Mouse (Mus musculus) heart, embryonic 15.5 days (tissue): ENCODE measurements at regions not wholly inside any gene's neighbourhood (a gene's known extent, or its start where the extent isn't known, plus 50 kb on each side); places are given as distances from the start of the nearest gene placed in this dataset.

Experiments
- ATAC-seq: fragments of 200-750 bp; cut with Nextera tagmentation; replicated peaks from 2 replicates; pipeline ENCODE4 v1.8.0; 2017; ENCODE audit warnings: low read depth, moderate TSS enrichment; ENCODE audit not compliant: insufficient number of reproducible peaks, insufficient read depth, low FRiP score
- H3K27ac ChIP-seq: fragments of 300-500 bp; sonication (generic); 2 replicates; pipeline ENCODE4 v1.5.1; 2015; ENCODE audit warnings: mild to moderate bottlenecking, inconsistent platforms
- H3K27me3 ChIP-seq: fragments of 300-500 bp; sonication (generic); 2 replicates; pipeline ENCODE4 v1.6.1; 2015; ENCODE audit warnings: inconsistent platforms
- H3K36me3 ChIP-seq: fragments of 300-500 bp; sonication (generic); 2 replicates; pipeline ENCODE4 v1.6.1; 2015; ENCODE audit warnings: mild to moderate bottlenecking, inconsistent platforms
- H3K4me1 ChIP-seq: fragments of 300-500 bp; sonication (generic); replicated peaks from 2 replicates; pipeline ENCODE4 v1.6.1; 2015; ENCODE audit warnings: inconsistent platforms
- H3K4me2 ChIP-seq: fragments of 300-500 bp; sonication (generic); 2 replicates; pipeline ENCODE4 v1.6.1; 2015; ENCODE audit warnings: inconsistent platforms, mild to moderate bottlenecking, moderate library complexity
- H3K4me3 ChIP-seq: fragments of 300-500 bp; sonication (generic); 2 replicates; pipeline ENCODE4 v1.5.1; 2015; ENCODE audit warnings: mild to moderate bottlenecking, inconsistent platforms
- H3K9ac ChIP-seq: fragments of 300-500 bp; sonication (generic); 2 replicates; pipeline ENCODE4 v1.6.1; 2015; ENCODE audit warnings: mild to moderate bottlenecking, inconsistent platforms
- H3K9me3 ChIP-seq: fragments of 300-500 bp; sonication (generic); replicated peaks from 2 replicates; pipeline ENCODE4 v1.6.1; 2016; ENCODE audit warnings: inconsistent platforms
- WGBS: fragments of 180-500 bp; shearing (Covaris S2); methylation state at CpG from one replicate; pipeline ENCODE4 v1.1.7; 2015; ENCODE audit warnings: mixed read lengths; 5-methylcytosine and 5-hydroxymethylcytosine counted together

- H3K27ac ChIP-seq = no peak overlapping the region
- no peaks in the 10 kb centered on the region for H3K9me3 ChIP-seq
- H3K36me3 ChIP-seq = no peaks in the 10 kb centered on the region
- H3K27me3 ChIP-seq = no peaks in the 10 kb centered on the region
- H3K4me2 ChIP-seq = no peak overlapping the region
- H3K4me3 ChIP-seq = no peak overlapping the region
- H3K4me1 ChIP-seq = no peaks in the 10 kb centered on the region
- 79% methylated on average over 1 of the region's 1 CpGs for WGBS
- H3K9ac ChIP-seq = no peak overlapping the region
- no peak for ATAC-seq
Observed at GRCm38 (mm10) chr8:39833251-39833650, 841.6 kb upstream of the Adam24 start.

- no peak overlapping the region for H3K9ac ChIP-seq
- WGBS = 80% methylated on average over 2 of the region's 2 CpGs
- H3K4me2 ChIP-seq = no peak overlapping the region
- no peaks in the 10 kb centered on the region for H3K4me1 ChIP-seq
- no peaks in the 10 kb centered on the region for H3K9me3 ChIP-seq
- no peaks in the 10 kb centered on the region for H3K36me3 ChIP-seq
- no peak overlapping the region for H3K27ac ChIP-seq
- no peaks in the 10 kb centered on the region for H3K27me3 ChIP-seq
- no peak overlapping the region for H3K4me3 ChIP-seq
- ATAC-seq = no peak
Observed at GRCm38 (mm10) chr8:39846854-39847253, 828.0 kb upstream of the Adam24 start.

GRCm38 (mm10) chr8:39862544-39862943 lies 812.3 kb upstream of the Adam24 start:
- no peak for ATAC-seq

GRCm38 (mm10) chr8:39902251-39902650 lies 772.6 kb upstream of the Adam24 start:
- Histone ChIP-seq H3K36me3 (no peaks in the 10 kb centered on the region), H3K4me3 (no peak overlapping the region), H3K27me3 (no peaks in the 10 kb centered on the region), H3K27ac (no peak overlapping the region), H3K4me1 (no peaks in the 10 kb centered on the region), H3K9ac (no peak overlapping the region), H3K9me3 (no peaks in the 10 kb centered on the region), H3K4me2 (no peak overlapping the region)
- 56% methylated on average over 1 of the region's 1 CpGs for WGBS
- ATAC-seq = no peak

More at GRCm38 (mm10) chr8:39862544-39862943, 812.3 kb upstream of the Adam24 start:
- Histone ChIP-seq H3K9ac (no peak overlapping the region), H3K4me3 (no peak overlapping the region), H3K27ac (no peak overlapping the region), H3K27me3 (no peaks in the 10 kb centered on the region), H3K4me2 (no peak overlapping the region), H3K9me3 (no peaks in the 10 kb centered on the region), H3K36me3 (no peaks in the 10 kb centered on the region), H3K4me1 (no peaks in the 10 kb centered on the region)
- 77% methylated on average over 2 of the region's 2 CpGs for WGBS

- 44% methylated on average over 2 of the region's 2 CpGs for WGBS
- Histone ChIP-seq H3K27ac (no peak overlapping the region), H3K9ac (no peak overlapping the region), H3K27me3 (no peaks in the 10 kb centered on the region), H3K9me3 (no peaks in the 10 kb centered on the region), H3K4me3 (no peak overlapping the region), H3K36me3 (no peaks in the 10 kb centered on the region), H3K4me1 (no peaks in the 10 kb centered on the region), H3K4me2 (no peak overlapping the region)
- ATAC-seq = no peak
Observed at GRCm38 (mm10) chr8:39912926-39913325, 762.0 kb upstream of the Adam24 start.

GRCm38 (mm10) chr8:39921336-39921735 lies 753.5 kb upstream of the Adam24 start:
- Histone ChIP-seq H3K4me2 (no peak overlapping the region), H3K9ac (no peak overlapping the region), H3K27me3 (no peaks in the 10 kb centered on the region), H3K9me3 (no peaks in the 10 kb centered on the region), H3K4me1 (no peaks in the 10 kb centered on the region), H3K4me3 (no peak overlapping the region), H3K36me3 (no peaks in the 10 kb centered on the region), H3K27ac (no peak overlapping the region)
- 72% methylated on average over 2 of the region's 2 CpGs for WGBS
- ATAC-seq = no peak

- 52% methylated on average over 2 of the region's 2 CpGs for WGBS
- H3K4me1 ChIP-seq = no peaks in the 10 kb centered on the region
- ATAC-seq = no peak
Observed at GRCm38 (mm10) chr8:39923741-39924140, 751.1 kb upstream of the Adam24 start.

GRCm38 (mm10) chr8:39950178-39950896 lies 724.5 kb upstream of the Adam24 start:
- H3K4me2 ChIP-seq = no peak overlapping the region
- peak overlapping the region; percentile 24; the same call in 1 of the 2 replicates for H3K27ac ChIP-seq
- no peak overlapping the region for H3K9ac ChIP-seq
- ATAC-seq = no peak
- no peaks in the 10 kb centered on the region for H3K9me3 ChIP-seq
- no peak overlapping the region for H3K4me3 ChIP-seq
- WGBS = 56% methylated on average over 6 of the region's 6 CpGs
- H3K27me3 ChIP-seq = no peaks in the 10 kb centered on the region
- H3K36me3 ChIP-seq = no peaks in the 10 kb centered on the region
- H3K4me1 ChIP-seq = no peaks in the 10 kb centered on the region

More at GRCm38 (mm10) chr8:39923741-39924140, 751.1 kb upstream of the Adam24 start:
- Histone ChIP-seq H3K4me3 (no peak overlapping the region), H3K36me3 (no peaks in the 10 kb centered on the region), H3K9ac (no peak overlapping the region), H3K9me3 (no peaks in the 10 kb centered on the region), H3K27ac (no peak overlapping the region), H3K27me3 (no peaks in the 10 kb centered on the region), H3K4me2 (no peak overlapping the region)

- 52% methylated on average over 5 of the region's 5 CpGs for WGBS
- Histone ChIP-seq H3K9ac (no peak overlapping the region), H3K36me3 (no peaks in the 10 kb centered on the region), H3K27ac (no peak overlapping the region), H3K4me1 (no peaks in the 10 kb centered on the region), H3K4me3 (no peak overlapping the region), H3K4me2 (no peak overlapping the region), H3K27me3 (no peaks in the 10 kb centered on the region), H3K9me3 (no peaks in the 10 kb centered on the region)
- no peak for ATAC-seq
Observed at GRCm38 (mm10) chr8:39954497-39954896, 720.4 kb upstream of the Adam24 start.

- no peaks in the 10 kb centered on the region for H3K27me3 ChIP-seq
- no peak overlapping the region for H3K9ac ChIP-seq
- no peaks in the 10 kb centered on the region for H3K4me1 ChIP-seq
- 36% methylated on average over 4 of the region's 4 CpGs for WGBS
- ATAC-seq = no peak
- no peak overlapping the region for H3K4me2 ChIP-seq
- no peak overlapping the region for H3K27ac ChIP-seq
- no peaks in the 10 kb centered on the region for H3K9me3 ChIP-seq
- H3K4me3 ChIP-seq = no peak overlapping the region
- no peaks in the 10 kb centered on the region for H3K36me3 ChIP-seq
Observed at GRCm38 (mm10) chr8:39954924-39955323, 720.0 kb upstream of the Adam24 start.

GRCm38 (mm10) chr8:40005207-40005837 lies 669.6 kb upstream of the Adam24 start:
- H3K9ac ChIP-seq = no peak overlapping the region
- ATAC-seq = peak; percentile 64
- 42% methylated on average over 1 of the region's 1 CpGs for WGBS
- no peaks in the 10 kb centered on the region for H3K9me3 ChIP-seq
- no peaks in the 10 kb centered on the region for H3K27me3 ChIP-seq
- no peaks in the 10 kb centered on the region for H3K4me1 ChIP-seq
- no peak overlapping the region for H3K4me3 ChIP-seq
- no peaks in the 10 kb centered on the region for H3K36me3 ChIP-seq
- no peak overlapping the region for H3K4me2 ChIP-seq
- H3K27ac ChIP-seq = peak overlapping the region; percentile 75
